Comparison of ENCODE assay signal across 10 mouse cellular contexts in genomic region chr6:22833637-22834036, GRCm38 (mm10). TPM values are rescaled to one million over a fixed set of nuclear protein-coding genes. Genes with fewer than 3 reads are reported as not detected.
DNase-seq lines count a peak whose midpoint lies in the region; ATAC-seq lines count a peak whose summit lies in the region.
"Had no signal": no experiment of that assay in that cellular context is flagged by ENCODE, and none has a peak within 500 bp of the region (broad histone marks: within the 10 kb centered on the region; RNA-seq: fewer than 3 reads in every experiment).

No protein-coding gene starts in this region.

- 4% methylated on average over 7 of the region's 7 CpGs for WGBS in hindbrain, embryonic 15.5 days
- WGBS in midbrain, embryonic 12.5 days = 5% methylated on average over 7 of the region's 7 CpGs
- WGBS in intestine, embryonic 16.5 days = 52% methylated on average over 7 of the region's 7 CpGs

- peaks cover 15% of the 10 kb centered on the region; the same call in 1 of the 2 replicates for H3K4me1 ChIP-seq in hindbrain, embryonic 15.5 days (replicated peaks)
- peaks cover 19% of the 10 kb centered on the region for H3K4me1 ChIP-seq in midbrain, embryonic 12.5 days
- H3K4me1 ChIP-seq in intestine, embryonic 16.5 days (ENCODE audit: control insufficient read depth, insufficient read depth, low read length) = no peaks in the 10 kb centered on the region

- no peaks in the 10 kb centered on the region for H3K9me3 ChIP-seq in hindbrain, embryonic 15.5 days
- H3K9me3 ChIP-seq in midbrain, embryonic 12.5 days = no peaks in the 10 kb centered on the region
- no peaks in the 10 kb centered on the region for H3K9me3 ChIP-seq in intestine, embryonic 16.5 days (ENCODE audit: control insufficient read depth, low read length)

- peak; percentile 89 for ATAC-seq in hindbrain, embryonic 15.5 days (ENCODE audit: low FRiP score, low read depth)
- peak; percentile 90 for ATAC-seq in midbrain, embryonic 12.5 days (ENCODE audit: low FRiP score, low read depth)
- no peak for ATAC-seq in intestine, embryonic 16.5 days

- no peak overlapping the region for H3K9ac ChIP-seq in hindbrain, embryonic 15.5 days
- no peak overlapping the region for H3K9ac ChIP-seq in midbrain, embryonic 12.5 days (replicated peaks)
- no peak overlapping the region for H3K9ac ChIP-seq in intestine, embryonic 16.5 days (ENCODE audit: low read depth, low read length)

- no peak overlapping the region for H3K4me3 ChIP-seq in hindbrain, embryonic 15.5 days
- H3K4me3 ChIP-seq in midbrain, embryonic 12.5 days = no peak overlapping the region
- no peak overlapping the region for H3K4me3 ChIP-seq in intestine, embryonic 16.5 days (ENCODE audit: low read length)
- H3K4me3 ChIP-seq: heart, adult 2 months had no signal

- no peaks in the 10 kb centered on the region for H3K27me3 ChIP-seq in hindbrain, embryonic 15.5 days
- H3K27me3 ChIP-seq in midbrain, embryonic 12.5 days = no peaks in the 10 kb centered on the region
- no peaks in the 10 kb centered on the region for H3K27me3 ChIP-seq in intestine, embryonic 16.5 days (replicated peaks; ENCODE audit: control insufficient read depth, insufficient read depth, low read length)

- DNase-seq in Muller cell, postnatal 12 days (ENCODE audit: inconsistent ontology term) = peak; percentile 84
- DNase-seq in embryo, embryonic 9.5 days (ENCODE audit: extremely low spot score) = peak; percentile 7
- no peak for DNase-seq in adipocyte (ENCODE audit: low spot score)
- no peak for DNase-seq in adrenal gland, adult 8-10 months
- DNase-seq in gastrocnemius, adult 8-10 months (ENCODE audit: low spot score in 2 of 2) = no peak
- DNase-seq: heart, adult 2 months had no signal

- H3K36me3 ChIP-seq in hindbrain, embryonic 15.5 days = no peaks in the 10 kb centered on the region
- no peaks in the 10 kb centered on the region for H3K36me3 ChIP-seq in midbrain, embryonic 12.5 days
- no peaks in the 10 kb centered on the region for H3K36me3 ChIP-seq in intestine, embryonic 16.5 days (ENCODE audit: control insufficient read depth, insufficient read depth, low read length)

- H3K27ac ChIP-seq in hindbrain, embryonic 15.5 days (replicated peaks) = peak overlapping the region; percentile 75
- peak overlapping the region; percentile 83 for H3K27ac ChIP-seq in midbrain, embryonic 12.5 days (replicated peaks)
- no peak overlapping the region for H3K27ac ChIP-seq in intestine, embryonic 16.5 days (ENCODE audit: low read length)
- H3K27ac ChIP-seq: heart, adult 2 months had no signal

- H3K4me2 ChIP-seq in hindbrain, embryonic 15.5 days = peak overlapping the region; percentile 5; the same call in 1 of the 2 replicates
- peak overlapping the region; percentile 24; the same call in 1 of the 2 replicates for H3K4me2 ChIP-seq in midbrain, embryonic 12.5 days (replicated peaks)
- no peak overlapping the region for H3K4me2 ChIP-seq in intestine, embryonic 16.5 days (ENCODE audit: low read depth, low read length)

RNA-seq across cellular contexts. Expression of gene Ptprz1, which starts 41.7 kb away (rescaled TPM):
- polyA plus RNA-seq in hindbrain, embryonic 15.5 days (2015; fragmentation: Nextera tagmentation; extraction: Ambion mirVana) = 70.2 and 71.0 TPM in 2 replicates
- 35.0 and 58.6 TPM in 2 replicates for polyA plus RNA-seq in midbrain, embryonic 12.5 days (2016; fragmentation: Nextera tagmentation; extraction: Ambion mirVana)
- 3.2 and 3.4 TPM in 2 replicates for polyA plus RNA-seq in intestine, embryonic 16.5 days (2015; fragmentation: Nextera tagmentation; extraction: Ambion mirVana)
- total RNA-seq in adrenal gland, adult 8-10 months (2022) = 1 to 10 TPM; 2.5 to 4.3 (median 3.6) TPM
- total RNA-seq in gastrocnemius, adult 8-10 months (2022) = under 1 TPM; 0.05 to 0.54 (median 0.17) TPM
- total RNA-seq: MEL had no signal

Comparison
In these comparisons a context has a peak if more than half of its experiments do, and no peak if none do; other contexts are left out.
1. DNase-seq: peak in Muller cell, postnatal 12 days (single experiment) and embryo, embryonic 9.5 days (single experiment); none in adipocyte (single experiment), adrenal gland, adult 8-10 months (single experiment) and gastrocnemius, adult 8-10 months (0 of 2).